Mouse (Mus musculus): ENCODE measurements around the gene Psmc3. TPM values are rescaled to one million over a fixed set of nuclear protein-coding genes. Genes with fewer than 3 reads are reported as not detected.

The Psmc3 gene
- polyA plus RNA-seq, 1 experiment: 160 TPM

GRCm38 (mm10) chr2:91053181-91053933, 452 bp upstream of the Psmc3 start:
- DNase-seq (ENCODE audit: low read depth): no peak
- TF ChIP-seq POLR2A (IDR thresholded peaks at IDR 0.05; ENCODE audit: borderline replicate concordance, extremely low read depth, insufficient read depth, insufficient read length, poor library complexity, severe bottlenecking) (no peak), CTCF (IDR thresholded peaks at IDR 0.05; ENCODE audit: borderline replicate concordance, extremely low read depth, insufficient read depth, insufficient read length) (no peak)

- DNase-seq (ENCODE audit: low read depth): no peak
- TF ChIP-seq POLR2A (IDR thresholded peaks at IDR 0.05; ENCODE audit: borderline replicate concordance, extremely low read depth, insufficient read depth, insufficient read length, poor library complexity, severe bottlenecking) (no peak), CTCF (IDR thresholded peaks at IDR 0.05; ENCODE audit: borderline replicate concordance, extremely low read depth, insufficient read depth, insufficient read length) (no peak)
These were observed 4.6 kb downstream of the Psmc3 start for GRCm38 (mm10) chr2:91058435-91058834.

DNA sequence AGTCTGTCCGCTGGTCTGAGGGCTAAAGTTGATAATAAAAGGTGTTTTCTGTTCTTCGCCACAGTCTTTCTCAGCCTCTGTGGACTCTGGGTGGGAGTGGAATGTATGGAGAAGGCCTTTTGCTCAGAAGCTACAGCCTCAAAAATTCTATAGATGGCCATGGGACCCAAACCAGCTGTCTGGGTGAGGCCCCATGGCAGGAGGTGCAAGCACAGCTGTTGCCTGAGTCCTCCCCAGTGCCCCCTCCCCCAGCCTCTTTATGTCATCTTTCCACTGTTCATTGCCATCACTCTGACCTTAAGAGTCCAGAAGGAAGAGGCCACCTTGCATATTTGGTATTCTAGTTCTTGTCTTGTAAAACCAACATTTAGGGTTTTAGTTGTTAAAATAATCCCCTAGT, 5.6 kb downstream of the Psmc3 start:
- TF ChIP-seq CTCF (IDR thresholded peaks at IDR 0.05; ENCODE audit: borderline replicate concordance, extremely low read depth, insufficient read depth, insufficient read length) (no peak), POLR2A (IDR thresholded peaks at IDR 0.05; ENCODE audit: borderline replicate concordance, extremely low read depth, insufficient read depth, insufficient read length, poor library complexity, severe bottlenecking) (no peak)
- DNase-seq (ENCODE audit: low read depth): no peak

DNA sequence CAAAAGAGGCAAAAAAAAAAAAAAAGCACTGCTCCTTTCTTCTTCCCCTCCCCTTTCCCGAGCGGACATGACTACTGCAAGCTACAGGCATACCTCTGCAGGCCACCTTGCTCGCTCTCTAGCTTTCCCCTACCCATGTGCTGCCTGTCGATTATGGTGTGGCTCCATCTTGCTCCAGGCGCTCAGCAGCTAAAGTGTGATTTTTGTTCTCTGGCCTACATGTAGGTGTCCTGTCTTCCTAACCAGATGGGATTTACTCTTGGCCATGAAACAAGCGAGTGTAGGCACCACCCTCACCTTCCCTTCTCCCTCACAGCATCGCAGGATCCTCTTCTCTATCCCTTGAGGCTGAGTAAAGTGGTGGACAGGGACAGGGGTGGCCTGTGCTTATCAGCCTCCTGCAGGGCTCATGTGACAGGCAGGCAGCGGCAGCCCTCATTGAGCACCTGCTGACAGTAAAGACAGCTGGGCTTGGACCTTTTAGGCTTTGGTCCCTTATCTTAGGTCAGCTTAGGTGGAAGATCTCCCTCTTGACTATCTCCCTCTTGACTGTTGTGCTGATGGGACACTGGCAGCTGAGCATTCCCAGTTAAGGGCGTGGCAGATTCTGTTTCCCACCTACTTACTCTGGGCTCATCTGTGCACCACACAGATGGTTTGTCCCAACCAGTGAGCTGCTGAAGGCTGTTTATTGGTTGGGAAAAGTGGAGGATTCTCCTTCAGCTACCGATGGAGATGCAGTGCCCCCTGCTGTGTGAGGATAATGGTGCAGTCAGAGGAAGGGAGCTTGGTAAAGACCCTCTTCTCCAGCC, 6.9 kb downstream of the Psmc3 start:
- TF ChIP-seq POLR2A (IDR thresholded peaks at IDR 0.05; ENCODE audit: borderline replicate concordance, extremely low read depth, insufficient read depth, insufficient read length, poor library complexity, severe bottlenecking) (no peak), CTCF (IDR thresholded peaks at IDR 0.05; ENCODE audit: borderline replicate concordance, extremely low read depth, insufficient read depth, insufficient read length) (peak; percentile 59; the same call in 1 of the 2 replicates)
- peak; percentile 66 for DNase-seq (ENCODE audit: low read depth)

GRCm38 (mm10) chr2:91061849-91062481, 8.2 kb downstream of the Psmc3 start:
- TF ChIP-seq POLR2A (IDR thresholded peaks at IDR 0.05; ENCODE audit: borderline replicate concordance, extremely low read depth, insufficient read depth, insufficient read length, poor library complexity, severe bottlenecking) (no peak), CTCF (IDR thresholded peaks at IDR 0.05; ENCODE audit: borderline replicate concordance, extremely low read depth, insufficient read depth, insufficient read length) (no peak)
- no peak for DNase-seq (ENCODE audit: low read depth)

DNA sequence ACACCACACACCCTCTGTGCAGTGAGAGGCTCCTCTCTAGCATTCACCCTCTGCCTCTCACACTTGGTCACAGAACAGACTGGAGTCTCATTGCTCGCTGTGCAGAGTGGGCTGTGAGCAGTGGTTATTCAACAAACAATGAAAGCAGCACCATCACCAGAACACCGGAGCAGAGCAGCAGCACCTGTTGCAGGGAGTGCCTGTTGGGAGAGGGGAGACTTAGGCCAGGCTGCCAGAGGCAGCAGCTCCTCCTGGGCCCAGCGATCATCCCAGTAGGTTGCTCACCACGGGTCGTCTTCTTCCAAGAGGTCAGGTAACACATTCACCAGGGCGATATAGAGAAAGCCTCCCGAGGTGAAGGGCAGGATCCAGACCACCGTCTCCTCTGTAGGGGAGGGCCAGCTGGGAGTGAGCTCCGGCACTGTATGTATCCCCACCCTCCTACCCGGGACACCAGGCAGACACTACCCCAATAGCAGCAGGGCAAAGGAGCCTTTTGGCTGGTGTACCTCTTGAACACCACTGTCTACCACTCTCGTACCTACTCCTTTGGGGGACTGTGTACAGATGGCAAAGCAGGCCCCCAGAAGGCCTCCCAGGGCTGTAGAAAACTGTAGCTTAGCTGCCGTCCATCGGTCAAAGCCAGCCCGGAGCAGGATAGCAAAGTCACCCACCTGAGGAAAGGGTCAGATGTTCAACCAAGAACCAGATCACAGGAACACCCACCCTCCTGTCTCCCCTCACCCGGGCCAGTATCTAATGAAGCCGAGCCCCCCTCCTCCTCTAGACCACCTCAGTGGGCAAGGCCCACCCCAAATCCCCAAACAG, 9.2 kb downstream of the Psmc3 start:
- no peak for TF ChIP-seq POLR2A (IDR thresholded peaks at IDR 0.05; ENCODE audit: borderline replicate concordance, extremely low read depth, insufficient read depth, insufficient read length, poor library complexity, severe bottlenecking)
- no peak for TF ChIP-seq CTCF (IDR thresholded peaks at IDR 0.05; ENCODE audit: borderline replicate concordance, extremely low read depth, insufficient read depth, insufficient read length)

GRCm38 (mm10) chr2:91064211-91064610, 10.4 kb downstream of the Psmc3 start:
- TF ChIP-seq CTCF (IDR thresholded peaks at IDR 0.05; ENCODE audit: borderline replicate concordance, extremely low read depth, insufficient read depth, insufficient read length) (no peak; the same call in 1 of the 2 replicates), POLR2A (IDR thresholded peaks at IDR 0.05; ENCODE audit: borderline replicate concordance, extremely low read depth, insufficient read depth, insufficient read length, poor library complexity, severe bottlenecking) (no peak)
- DNase-seq (ENCODE audit: low read depth): no peak

More for the DNA sequence above, 9.2 kb downstream of the Psmc3 start:
- no peak for DNase-seq (ENCODE audit: low read depth)

- peak; percentile 63 for DNase-seq (ENCODE audit: low read depth)
These were observed 11.7 kb downstream of the Psmc3 start for GRCm38 (mm10) chr2:91065544-91065943.

GRCm38 (mm10) chr2:91066455-91066854, 12.6 kb downstream of the Psmc3 start:
- no peak for DNase-seq (ENCODE audit: low read depth)
- TF ChIP-seq CTCF (IDR thresholded peaks at IDR 0.05; ENCODE audit: borderline replicate concordance, extremely low read depth, insufficient read depth, insufficient read length): no peak
- no peak for TF ChIP-seq POLR2A (IDR thresholded peaks at IDR 0.05; ENCODE audit: borderline replicate concordance, extremely low read depth, insufficient read depth, insufficient read length, poor library complexity, severe bottlenecking)

More at GRCm38 (mm10) chr2:91065544-91065943, 11.7 kb downstream of the Psmc3 start:
- TF ChIP-seq CTCF (IDR thresholded peaks at IDR 0.05; ENCODE audit: borderline replicate concordance, extremely low read depth, insufficient read depth, insufficient read length) (peak; percentile 68), POLR2A (IDR thresholded peaks at IDR 0.05; ENCODE audit: borderline replicate concordance, extremely low read depth, insufficient read depth, insufficient read length, poor library complexity, severe bottlenecking) (no peak)

GRCm38 (mm10) chr2:91068162-91068871, 14.5 kb downstream of the Psmc3 start:
- DNase-seq (ENCODE audit: low read depth): no peak
- TF ChIP-seq CTCF (IDR thresholded peaks at IDR 0.05; ENCODE audit: borderline replicate concordance, extremely low read depth, insufficient read depth, insufficient read length) (no peak), POLR2A (IDR thresholded peaks at IDR 0.05; ENCODE audit: borderline replicate concordance, extremely low read depth, insufficient read depth, insufficient read length, poor library complexity, severe bottlenecking) (no peak)
